Mouse (Mus musculus) neutrophil, adult 65 days (primary cell): ENCODE measurements around the gene Gm49380. TPM values are rescaled to one million over a fixed set of nuclear protein-coding genes. Genes with fewer than 3 reads are reported as not detected.

Experiments
- total RNA-seq: library from RNA; stranded (reverse); gene quantifications from 2 replicates; pipeline ENCODE4 v1.2.4, GENCODE M21; 2023

The Gm49380 gene
- 0.44 TPM in 1 of 2 replicates, not detected in the other for total RNA-seq

DNA sequence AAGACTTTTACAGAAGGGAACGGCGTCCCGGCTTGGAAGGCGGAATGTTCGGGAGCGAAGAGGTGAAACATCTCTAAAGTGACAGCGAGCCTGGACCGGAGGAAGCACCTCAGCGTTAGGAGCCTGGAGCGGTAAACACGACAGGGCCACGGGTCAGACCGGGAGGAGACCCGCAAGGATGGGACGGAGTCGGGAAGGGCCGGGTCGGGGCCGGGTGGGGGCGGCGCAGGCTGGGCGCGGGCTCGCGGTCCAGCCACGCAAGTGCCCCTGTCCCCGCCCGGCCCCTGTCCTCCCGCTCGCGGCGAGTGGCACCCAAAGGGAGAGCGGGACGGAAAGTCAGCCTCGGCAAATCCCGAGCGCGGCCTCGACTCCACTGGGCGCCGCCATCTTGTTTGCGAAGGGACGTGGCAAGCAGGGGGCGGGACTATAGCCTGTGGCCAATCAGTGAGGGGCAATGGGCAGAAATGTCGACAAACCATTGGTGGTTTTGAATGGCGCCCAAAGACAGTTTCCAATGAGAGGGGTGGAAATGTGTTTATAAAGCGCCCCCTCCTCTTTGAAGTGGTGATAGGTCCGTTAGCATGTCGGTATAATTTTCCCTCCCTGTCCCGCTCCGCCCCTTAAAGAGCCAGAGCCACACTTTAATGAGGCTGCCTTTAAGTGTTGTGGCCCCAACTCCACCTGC is at the start of gene Gm49380, which contains the start of gene Rnf26:
Gm49380 (minus strand) TSS at position 396 of the 685 bp plus-strand sequence.
Rnf26 (minus strand) TSS at position 413 of the 685 bp plus-strand sequence.

DNA sequence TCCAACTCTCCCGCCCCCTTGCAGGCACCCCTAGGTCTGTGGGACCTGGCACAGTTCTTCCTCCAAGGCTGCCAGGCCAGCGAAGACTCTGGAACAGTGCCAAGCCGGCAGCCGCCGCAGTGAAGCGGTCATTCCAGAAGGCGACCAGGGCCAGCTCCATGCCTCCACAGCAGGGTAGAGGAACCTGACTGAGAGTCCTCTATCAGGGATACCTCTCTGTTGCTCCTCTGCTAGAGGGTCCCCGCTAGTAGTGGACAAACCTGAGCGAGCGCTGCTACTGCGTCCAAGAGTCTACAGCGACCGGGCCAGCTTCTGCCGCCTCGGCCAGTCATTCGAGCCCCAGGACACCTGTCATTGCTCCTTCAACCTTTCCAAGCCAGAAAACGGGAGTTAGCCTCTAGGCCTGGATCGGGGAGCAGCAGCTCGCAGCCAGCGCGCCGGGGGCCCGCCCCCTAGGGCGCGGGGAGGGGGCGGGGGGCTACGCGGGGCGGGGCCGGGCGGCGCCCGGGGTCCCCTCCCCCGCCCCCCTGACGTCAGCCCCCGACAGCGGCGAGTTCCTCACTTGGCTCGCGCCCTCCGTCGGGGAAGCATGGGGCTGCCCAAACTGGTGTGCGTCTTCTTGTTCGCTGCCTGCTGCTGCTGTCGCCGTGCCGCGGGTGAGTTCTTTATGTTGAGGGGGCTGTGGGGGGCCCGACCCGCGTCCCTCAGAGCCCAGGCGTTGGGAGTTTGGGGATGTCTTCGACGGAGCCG is 21.0 kb upstream of the Gm49380 start, which contains the start of gene Mcam:
Mcam (plus strand) TSS at position 369 of the 750 bp plus-strand sequence.

DNA sequence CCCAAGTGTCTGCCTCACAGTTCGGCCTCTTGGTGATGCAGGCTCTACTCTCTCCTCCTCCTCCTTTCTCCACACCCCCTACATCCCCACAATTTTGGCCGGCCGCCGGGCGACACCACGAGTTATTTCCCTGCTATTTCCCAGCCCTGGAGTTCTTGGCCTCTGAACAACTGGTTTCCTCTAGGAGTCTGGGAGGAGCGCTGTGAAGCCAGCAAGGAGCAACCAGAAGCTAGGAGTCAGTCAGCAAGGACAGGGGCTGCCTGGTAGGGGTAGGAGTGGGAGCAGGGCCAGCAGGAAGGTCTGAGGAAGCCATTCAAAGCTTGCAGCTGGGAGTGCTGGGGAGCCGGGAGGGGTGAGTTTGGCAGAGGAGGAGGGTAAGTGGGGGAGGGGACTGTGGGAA is 6.2 kb downstream of the Gm49380 start, which contains the start of gene C1qtnf5:
C1qtnf5 (plus strand) TSS at position 136 of the 400 bp plus-strand sequence.

DNA sequence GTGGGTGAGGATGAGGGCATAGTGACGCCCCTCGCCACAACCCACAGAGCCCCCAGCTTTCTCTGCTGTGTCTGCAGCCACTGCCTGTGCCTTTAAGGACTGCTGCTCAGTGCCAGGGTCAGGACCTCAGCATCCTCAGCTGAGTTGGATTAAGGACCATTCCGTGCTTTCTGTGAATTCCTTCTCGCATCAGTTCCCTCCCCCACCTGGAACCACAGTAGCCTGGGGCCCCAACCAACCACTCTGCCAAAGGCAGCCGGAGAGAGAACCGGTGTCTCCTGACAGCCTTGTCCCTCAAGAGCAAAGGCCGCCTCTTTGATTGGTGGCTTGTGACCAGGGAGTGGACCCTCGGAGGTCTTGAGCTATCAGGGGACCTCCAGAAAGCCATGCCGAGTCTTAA is 11.8 kb downstream of the Gm49380 start, which contains the start of gene Mfrp:
Mfrp (plus strand) TSS at position 240 of the 400 bp plus-strand sequence.

DNA sequence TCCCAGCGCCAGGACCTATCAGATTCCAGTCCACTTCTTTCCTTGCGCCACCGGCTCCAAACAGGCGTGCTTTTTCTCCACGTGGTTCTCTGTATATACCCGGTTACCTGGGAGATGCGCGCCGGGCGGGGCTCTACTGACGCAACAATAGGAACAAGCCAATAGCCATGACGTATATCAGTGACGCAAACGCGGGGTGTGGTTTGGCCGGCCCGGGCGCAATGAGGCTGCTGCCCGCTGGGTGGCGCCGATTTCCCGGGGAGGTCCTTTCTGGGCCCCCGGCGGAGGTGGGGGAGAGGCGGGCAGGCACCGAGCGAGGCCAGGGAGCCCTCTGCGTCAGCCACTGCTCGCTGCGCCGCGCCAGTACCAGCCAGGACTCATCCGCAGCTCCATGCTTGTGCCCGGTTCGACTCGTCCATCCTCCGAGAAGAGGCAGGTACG is 46.5 kb downstream of the Gm49380 start, which contains the start of gene Usp2:
Usp2 (plus strand) TSS at position 237 of the 441 bp plus-strand sequence.

DNA sequence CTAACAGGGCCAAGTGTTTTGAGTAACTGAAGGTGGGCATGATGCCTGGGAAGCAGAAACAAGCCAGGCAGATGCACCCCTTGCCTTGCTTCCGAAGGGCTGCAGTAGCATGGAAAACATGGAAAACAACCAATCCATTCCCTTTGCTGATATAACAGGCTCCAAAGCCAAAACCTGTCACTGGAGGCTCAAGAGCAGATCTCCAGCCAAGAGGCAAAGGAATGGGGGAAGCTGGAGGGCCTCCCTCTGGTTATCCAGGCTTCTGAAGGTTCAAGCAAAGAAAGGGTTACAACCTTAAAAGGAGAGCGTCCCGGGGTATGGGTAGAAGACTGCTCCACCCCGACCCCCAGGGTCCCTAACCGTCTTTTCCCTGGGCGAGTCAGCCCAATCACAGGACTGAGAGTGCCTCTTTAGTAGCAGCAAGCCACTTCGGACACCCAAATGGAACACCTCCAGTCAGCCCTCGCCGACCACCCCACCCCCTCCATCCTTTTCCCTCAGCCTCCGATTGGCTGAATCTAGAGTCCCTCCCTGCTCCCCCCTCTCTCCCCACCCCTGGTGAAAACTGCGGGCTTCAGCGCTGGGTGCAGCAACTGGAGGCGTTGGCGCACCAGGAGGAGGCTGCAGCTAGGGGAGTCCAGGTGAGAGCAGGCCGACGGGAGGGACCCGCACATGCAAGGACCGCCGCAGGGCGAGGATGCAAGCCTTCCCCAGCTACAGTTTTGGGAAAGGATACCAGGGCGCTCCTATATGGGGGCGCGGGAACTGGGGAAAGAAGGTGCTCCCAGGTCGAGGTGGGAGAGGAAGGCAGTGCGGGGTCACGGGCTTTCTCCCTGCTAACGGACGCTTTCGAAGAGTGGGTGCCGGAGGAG is 70.2 kb downstream of the Gm49380 start, which contains the start of gene Thy1:
Thy1 (plus strand) TSS at position 549 of the 872 bp plus-strand sequence.

Other genes with a start within 250 kb of the Gm49380 start
- 3.4 and 3.5 TPM in 2 replicates for gene Thy1, start 70.1 kb downstream of the Gm49380 start, total RNA-seq
- 8.5 and 10.5 TPM in 2 replicates for gene Usp2, start 46.5 kb downstream of the Gm49380 start, total RNA-seq
- 0.77 and 1.1 TPM in 2 replicates for gene Mfrp, start 11.8 kb downstream of the Gm49380 start, total RNA-seq
- 2.7 TPM in 1 of 2 replicates, not detected in the other for gene C1qtnf5, start 6.3 kb downstream of the Gm49380 start, total RNA-seq
- 26.2 and 33.8 TPM in 2 replicates for gene Rnf26, start within 50 bp of the Gm49380 start, total RNA-seq
- 3.7 and 5.3 TPM in 2 replicates for gene Mcam, start 21.0 kb upstream of the Gm49380 start, total RNA-seq
- gene Cbl, start 120.5 kb upstream of the Gm49380 start, total RNA-seq, result 194 and 257 TPM in 2 replicates
- not detected in 2 replicates for gene Ccdc153, start 127.2 kb upstream of the Gm49380 start, total RNA-seq
- 1.00 and 1.8 TPM in 2 replicates for gene Pdzd3, start 138.0 kb upstream of the Gm49380 start, total RNA-seq
- gene Nlrx1, start 155.1 kb upstream of the Gm49380 start, total RNA-seq, result 60.6 TPM in 2 replicates
- gene Abcg4, start 175.1 kb upstream of the Gm49380 start, total RNA-seq, result 1.9 and 4.7 TPM in 2 replicates
- 31.3 and 43.5 TPM in 2 replicates for gene Hinfp, start 192.2 kb upstream of the Gm49380 start, total RNA-seq
- 14.1 and 17.2 TPM in 2 replicates for gene C2cd2l, start 206.8 kb upstream of the Gm49380 start, total RNA-seq
- gene Dpagt1, start 212.5 kb upstream of the Gm49380 start, total RNA-seq, result 12.2 and 14.1 TPM in 2 replicates
- gene H2afx, start 221.2 kb upstream of the Gm49380 start, total RNA-seq, result 192 and 211 TPM in 2 replicates
- 23.6 and 27.7 TPM in 2 replicates for gene Hmbs, start 230.7 kb upstream of the Gm49380 start, total RNA-seq
- gene Vps11, start 248.2 kb upstream of the Gm49380 start, total RNA-seq, result 49.5 and 63.8 TPM in 2 replicates